Mouse (Mus musculus): ENCODE measurements around the gene Tex10.

Gene Tex10

DNA sequence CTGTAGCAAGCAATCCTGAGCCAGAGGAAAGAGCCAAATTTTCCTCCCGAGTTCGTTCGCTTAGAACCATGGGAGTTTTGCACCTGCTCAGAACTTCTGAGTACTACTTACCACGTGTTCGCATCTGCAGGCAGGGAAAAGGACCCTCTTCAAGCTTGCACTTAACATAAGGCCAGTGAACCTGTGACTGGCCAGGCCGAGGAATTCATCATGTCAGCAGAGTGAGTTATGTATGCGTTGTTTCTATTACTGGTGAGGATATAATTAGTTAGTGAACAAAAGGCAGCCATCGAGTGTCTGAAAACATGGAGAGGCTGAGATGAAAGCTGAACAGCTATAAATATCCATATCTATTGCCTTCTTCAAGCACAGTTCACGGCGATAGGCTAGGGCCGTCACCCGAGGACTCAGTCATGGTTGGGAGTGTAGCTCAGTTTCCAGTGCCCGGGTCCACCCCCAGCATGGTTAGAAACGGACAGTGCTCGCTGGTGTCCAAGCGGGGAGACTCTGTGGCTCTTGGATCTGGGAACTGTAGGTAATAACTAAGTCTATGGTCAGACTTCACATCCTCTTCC, 70.1 kb downstream of the Tex10 start:
- no peak for DNase-seq

DNA sequence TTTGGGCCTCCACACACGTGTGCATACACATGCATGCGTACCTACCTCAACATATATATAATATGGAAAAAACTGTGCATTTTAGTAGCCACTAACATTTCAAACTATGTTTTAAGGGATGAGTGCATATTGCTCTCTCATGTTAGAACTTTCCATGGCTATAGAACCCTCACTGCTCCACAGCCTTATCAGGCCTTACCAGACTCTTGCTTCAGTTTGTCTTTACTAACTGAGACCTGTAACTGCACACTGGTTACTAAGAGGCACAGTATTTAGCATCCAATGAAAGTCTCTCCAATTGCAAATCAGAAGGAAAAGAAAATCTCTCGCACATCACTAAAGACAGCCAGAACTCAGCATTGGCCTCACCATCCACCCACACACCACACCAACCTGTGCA, 76.3 kb downstream of the Tex10 start:
- DNase-seq = no peak

DNA sequence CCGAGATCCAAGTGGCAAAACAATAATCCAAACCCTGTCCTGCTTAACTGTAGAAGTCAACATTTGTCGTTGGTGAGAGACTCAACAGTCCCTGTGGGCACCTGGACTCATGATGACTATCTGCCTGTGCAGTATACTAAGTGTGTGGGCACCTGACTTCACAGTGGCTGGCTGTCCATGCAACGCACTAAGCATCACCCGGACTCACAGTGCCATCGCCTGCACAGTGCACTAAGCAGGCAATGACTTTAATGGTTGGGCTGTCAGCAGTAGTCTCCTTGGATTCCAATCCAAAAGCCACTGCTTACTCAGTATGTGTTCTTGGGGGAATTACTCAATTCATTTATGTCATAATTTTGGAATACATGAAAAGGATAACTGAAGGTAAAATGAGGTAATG, 90.8 kb downstream of the Tex10 start:
- no peak for DNase-seq

DNA sequence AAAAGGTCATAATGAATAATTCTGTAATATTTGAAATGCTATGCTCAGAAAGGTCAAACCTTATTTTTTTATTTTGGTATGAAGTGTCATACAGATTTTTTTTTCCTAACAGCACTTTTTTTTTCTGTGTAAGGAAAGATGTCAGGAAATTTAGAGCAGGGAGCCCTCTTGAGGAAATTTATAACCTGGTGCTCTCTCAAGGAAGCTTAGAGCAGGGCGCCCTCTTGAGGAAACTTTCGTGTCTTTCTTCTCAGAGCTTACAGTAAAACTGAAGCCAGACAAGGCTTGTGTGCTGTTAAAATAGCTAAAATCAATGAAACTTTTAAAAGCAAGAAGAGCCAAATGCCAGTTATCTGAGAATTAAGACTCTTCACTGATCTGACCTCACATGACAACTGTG, 92.3 kb downstream of the Tex10 start:
- peak; percentile 90 for DNase-seq
